Mouse (Mus musculus) neural tube, embryonic 15.5 days (tissue): Measurements from ENCODE around the gene Cdc42bpb. TPM values are rescaled to one million over a fixed set of nuclear protein-coding genes. Genes with fewer than 3 reads are reported as not detected.

Experiments used
- ATAC-seq: fragments of 200-750 bp; cut with Nextera tagmentation; 2 replicates; pipeline ENCODE4 v1.8.0; 2017; ENCODE audit warnings: mild to moderate bottlenecking, moderate TSS enrichment, moderate library complexity; ENCODE audit not compliant: low FRiP score
- H3K27ac ChIP-seq: fragments of 300-500 bp; sonication (generic); replicated peaks from 2 replicates; pipeline ENCODE4 v1.5.1; 2015; ENCODE audit warnings: mild to moderate bottlenecking, inconsistent platforms
- H3K27me3 ChIP-seq: fragments of 300-500 bp; sonication (generic); replicated peaks from 2 replicates; pipeline ENCODE4 v1.6.1; 2015; ENCODE audit warnings: inconsistent platforms
- H3K36me3 ChIP-seq: fragments of 300-500 bp; sonication (generic); 2 replicates; pipeline ENCODE4 v1.6.1; 2015; ENCODE audit warnings: inconsistent platforms
- H3K4me1 ChIP-seq: fragments of 300-500 bp; sonication (generic); 2 replicates; pipeline ENCODE4 v1.6.1; 2015; ENCODE audit warnings: inconsistent platforms
- H3K4me2 ChIP-seq: fragments of 300-500 bp; sonication (generic); 2 replicates; pipeline ENCODE4 v1.6.1; 2015; ENCODE audit warnings: inconsistent platforms, mild to moderate bottlenecking, moderate library complexity
- H3K4me3 ChIP-seq: fragments of 300-500 bp; sonication (generic); replicated peaks from 2 replicates; pipeline ENCODE4 v1.5.1; 2015; ENCODE audit warnings: mild to moderate bottlenecking, inconsistent platforms
- H3K9ac ChIP-seq: fragments of 300-500 bp; sonication (generic); replicated peaks from 2 replicates; pipeline ENCODE4 v1.6.1; 2015; ENCODE audit warnings: mild to moderate bottlenecking, inconsistent platforms
- H3K9me3 ChIP-seq: fragments of 300-500 bp; sonication (generic); replicated peaks from 2 replicates; pipeline ENCODE4 v1.6.1; 2016; ENCODE audit warnings: inconsistent platforms
- WGBS: fragments of 180-500 bp; shearing (Covaris S2); methylation state at CpG from one replicate; pipeline ENCODE4 v1.1.7; 2015; ENCODE audit warnings: mixed read lengths; 5-methylcytosine and 5-hydroxymethylcytosine counted together
- polyA plus RNA-seq: library from polyadenylated mRNA; unstranded; fragments of >200 nt; fragmentation: Nextera tagmentation; extraction: Ambion mirVana; gene quantifications from 2 replicates; pipeline ENCODE4 v1.2.1, GENCODE M21; 2015

Cdc42bpb gene
- polyA plus RNA-seq, 1 experiment from 2014 or later = 30.2 TPM

GRCm38 (mm10) chr12:111360671-111361070 is 16.8 kb downstream of the Cdc42bpb start:
- H3K27ac ChIP-seq = no peak overlapping the region
- no peaks in the 10 kb centered on the region for H3K27me3 ChIP-seq
- H3K9ac ChIP-seq = no peak overlapping the region
- H3K9me3 ChIP-seq = no peaks in the 10 kb centered on the region
- ATAC-seq = no peak
- peaks cover 56% of the 10 kb centered on the region for H3K4me1 ChIP-seq
- no peak overlapping the region for H3K4me2 ChIP-seq
- H3K36me3 ChIP-seq = no peaks in the 10 kb centered on the region
- no peak overlapping the region for H3K4me3 ChIP-seq
- 76% methylated on average over 16 of the region's 16 CpGs for WGBS

GRCm38 (mm10) chr12:111356216-111356615 is 21.3 kb downstream of the Cdc42bpb start:
- Histone ChIP-seq H3K27ac (no peak overlapping the region), H3K9ac (no peak overlapping the region), H3K36me3 (no peaks in the 10 kb centered on the region), H3K27me3 (no peaks in the 10 kb centered on the region), H3K4me1 (peaks cover 64% of the 10 kb centered on the region), H3K4me2 (no peak overlapping the region), H3K4me3 (no peak overlapping the region), H3K9me3 (no peaks in the 10 kb centered on the region)
- 88% methylated on average over 8 of the region's 8 CpGs for WGBS
- no peak for ATAC-seq

- H3K4me2 ChIP-seq = peak overlapping the region; percentile 25; the same call in 1 of the 2 replicates
- WGBS = 79% methylated on average over 5 of the region's 5 CpGs
These were observed 23.4 kb downstream of the Cdc42bpb start for GRCm38 (mm10) chr12:111354142-111354541.

GRCm38 (mm10) chr12:111353439-111353915 is 24.0 kb downstream of the Cdc42bpb start:
- no peak overlapping the region for H3K9ac ChIP-seq
- peak overlapping the region; percentile 25 for H3K4me2 ChIP-seq
- no peaks in the 10 kb centered on the region for H3K27me3 ChIP-seq
- 0 out of 2 replicates have a peak, but pooled peaks have one; percentile 45 for ATAC-seq
- 26% methylated on average over 15 of the region's 15 CpGs for WGBS
- H3K36me3 ChIP-seq = no peaks in the 10 kb centered on the region
- peak overlapping the region; percentile 67; the same call in 1 of the 2 replicates for H3K27ac ChIP-seq
- H3K4me1 ChIP-seq = peaks cover 64% of the 10 kb centered on the region
- no peak overlapping the region for H3K4me3 ChIP-seq
- no peaks in the 10 kb centered on the region for H3K9me3 ChIP-seq

More at GRCm38 (mm10) chr12:111354142-111354541, 23.4 kb downstream of the Cdc42bpb start:
- no peak for ATAC-seq
- Histone ChIP-seq H3K9me3 (no peaks in the 10 kb centered on the region), H3K4me1 (peaks cover 59% of the 10 kb centered on the region), H3K36me3 (no peaks in the 10 kb centered on the region), H3K27ac (peak overlapping the region; percentile 67), H3K9ac (no peak overlapping the region), H3K27me3 (no peaks in the 10 kb centered on the region), H3K4me3 (no peak overlapping the region)

GRCm38 (mm10) chr12:111353008-111353407 is 24.5 kb downstream of the Cdc42bpb start:
- H3K27ac ChIP-seq = peak overlapping the region; percentile 67; the same call in 1 of the 2 replicates
- no peaks in the 10 kb centered on the region for H3K36me3 ChIP-seq
- H3K4me2 ChIP-seq = peak overlapping the region; percentile 25; the same call in 1 of the 2 replicates
- WGBS = 88% methylated on average over 11 of the region's 11 CpGs
- H3K9ac ChIP-seq = no peak overlapping the region
- ATAC-seq = no peak
- no peaks in the 10 kb centered on the region for H3K9me3 ChIP-seq
- H3K4me3 ChIP-seq = no peak overlapping the region
- no peaks in the 10 kb centered on the region for H3K27me3 ChIP-seq
- peaks cover 62% of the 10 kb centered on the region for H3K4me1 ChIP-seq

- no peak overlapping the region for H3K9ac ChIP-seq
- 79% methylated on average over 10 of the region's 10 CpGs for WGBS
These were observed 25.0 kb downstream of the Cdc42bpb start for GRCm38 (mm10) chr12:111352520-111352919.

GRCm38 (mm10) chr12:111349540-111350231 is 27.8 kb downstream of the Cdc42bpb start:
- no peaks in the 10 kb centered on the region for H3K9me3 ChIP-seq
- 94% methylated on average over 15 of the region's 15 CpGs for WGBS
- ATAC-seq = no peak
- H3K4me2 ChIP-seq = no peak overlapping the region
- no peak overlapping the region for H3K9ac ChIP-seq
- H3K4me3 ChIP-seq = no peak overlapping the region
- H3K27me3 ChIP-seq = no peaks in the 10 kb centered on the region
- H3K4me1 ChIP-seq = peaks cover 46% of the 10 kb centered on the region
- H3K27ac ChIP-seq = no peak overlapping the region
- no peaks in the 10 kb centered on the region for H3K36me3 ChIP-seq

More at GRCm38 (mm10) chr12:111352520-111352919, 25.0 kb downstream of the Cdc42bpb start:
- Histone ChIP-seq H3K36me3 (no peaks in the 10 kb centered on the region), H3K9me3 (no peaks in the 10 kb centered on the region), H3K4me1 (peaks cover 59% of the 10 kb centered on the region), H3K27ac (no peak overlapping the region), H3K4me3 (no peak overlapping the region), H3K4me2 (no peak overlapping the region), H3K27me3 (no peaks in the 10 kb centered on the region)
- ATAC-seq = no peak

- H3K4me2 ChIP-seq = no peak overlapping the region
- WGBS = 76% methylated on average over 1 of the region's 1 CpGs
- no peak overlapping the region for H3K4me3 ChIP-seq
- H3K9me3 ChIP-seq = no peaks in the 10 kb centered on the region
- H3K9ac ChIP-seq = no peak overlapping the region
- peaks cover 28% of the 10 kb centered on the region for H3K36me3 ChIP-seq
- ATAC-seq = no peak
- H3K27me3 ChIP-seq = no peaks in the 10 kb centered on the region
- H3K27ac ChIP-seq = no peak overlapping the region
- peaks cover 14% of the 10 kb centered on the region for H3K4me1 ChIP-seq
These were observed 33.6 kb downstream of the Cdc42bpb start for GRCm38 (mm10) chr12:111343956-111344355.

GRCm38 (mm10) chr12:111340692-111341091 is 36.8 kb downstream of the Cdc42bpb start:
- Histone ChIP-seq H3K9me3 (no peaks in the 10 kb centered on the region), H3K4me2 (no peak overlapping the region), H3K4me1 (no peaks in the 10 kb centered on the region), H3K9ac (no peak overlapping the region), H3K4me3 (no peak overlapping the region), H3K27ac (no peak overlapping the region), H3K27me3 (no peaks in the 10 kb centered on the region), H3K36me3 (peaks cover 57% of the 10 kb centered on the region)
- WGBS = 80% methylated on average over 7 of the region's 7 CpGs
- ATAC-seq = no peak

GRCm38 (mm10) chr12:111337864-111338354 is 39.6 kb downstream of the Cdc42bpb start:
- Histone ChIP-seq H3K27me3 (no peaks in the 10 kb centered on the region), H3K9ac (no peak overlapping the region), H3K4me2 (no peak overlapping the region), H3K36me3 (peaks cover 71% of the 10 kb centered on the region), H3K4me1 (0 out of 2 replicates have a peak, but pooled peaks cover 3% of the 10 kb centered on the region), H3K9me3 (no peaks in the 10 kb centered on the region), H3K4me3 (no peak overlapping the region), H3K27ac (no peak overlapping the region)
- no peak for ATAC-seq
- 85% methylated on average over 15 of the region's 15 CpGs for WGBS

- 71% methylated on average over 15 of the region's 15 CpGs for WGBS
- H3K9ac ChIP-seq = no peak overlapping the region
- H3K9me3 ChIP-seq = no peaks in the 10 kb centered on the region
- 0 out of 2 replicates have a peak, but pooled peaks cover 3% of the 10 kb centered on the region for H3K4me1 ChIP-seq
- peak; percentile 53; the same call in 1 of the 2 replicates for ATAC-seq
- no peak overlapping the region for H3K4me2 ChIP-seq
- H3K27me3 ChIP-seq = no peaks in the 10 kb centered on the region
- peak overlapping the region; percentile 51; the same call in 1 of the 2 replicates for H3K27ac ChIP-seq
- H3K36me3 ChIP-seq = peaks cover 60% of the 10 kb centered on the region
- H3K4me3 ChIP-seq = no peak overlapping the region
These were observed 44.4 kb downstream of the Cdc42bpb start for GRCm38 (mm10) chr12:111333020-111333605.
